Mouse (Mus musculus) liver, embryonic 13.5 days (tissue): ENCODE measurements at regions not wholly inside any gene's neighbourhood (a gene's known extent, or its start where the extent isn't known, plus 50 kb on each side); places are given as distances from the start of the nearest gene placed in this dataset.
A peak's percentile ranks its signal among the peaks of the same experiment; 100 is the strongest.

Experiments used
- ATAC-seq: fragments of 200-750 bp; cut with Nextera tagmentation; 2 replicates; pipeline ENCODE4 v1.8.0; 2017; ENCODE audit warnings: low read depth, mild to moderate bottlenecking, moderate number of reproducible peaks, moderate library complexity
- DNase-seq: peaks from one replicate; pipeline ENCODE4 v3.0.0; 2022
- H3K27ac ChIP-seq: fragments of 300-500 bp; sonication (generic); 2 replicates; pipeline ENCODE4 v1.5.1; 2015; ENCODE audit warnings: moderate library complexity, mild to moderate bottlenecking, inconsistent platforms
- H3K27me3 ChIP-seq: fragments of 300-500 bp; sonication (generic); 2 replicates; pipeline ENCODE4 v1.6.1; 2015; ENCODE audit warnings: mild to moderate bottlenecking, inconsistent platforms
- H3K36me3 ChIP-seq: fragments of 300-500 bp; sonication (generic); 2 replicates; pipeline ENCODE4 v1.6.1; 2015; ENCODE audit warnings: mild to moderate bottlenecking, inconsistent platforms
- H3K4me1 ChIP-seq: fragments of 300-500 bp; sonication (generic); replicated peaks from 2 replicates; pipeline ENCODE4 v1.6.1; 2015; ENCODE audit warnings: inconsistent platforms
- H3K4me2 ChIP-seq: fragments of 300-500 bp; sonication (generic); 2 replicates; pipeline ENCODE4 v1.6.1; 2015; ENCODE audit warnings: inconsistent platforms, mild to moderate bottlenecking, moderate library complexity
- H3K4me3 ChIP-seq: fragments of 300-500 bp; sonication (generic); replicated peaks from 2 replicates; pipeline ENCODE4 v1.5.1; 2015; ENCODE audit warnings: mild to moderate bottlenecking, inconsistent platforms
- H3K9ac ChIP-seq: fragments of 300-500 bp; sonication (generic); 2 replicates; pipeline ENCODE4 v1.6.1; 2015; ENCODE audit warnings: mild to moderate bottlenecking, inconsistent platforms
- H3K9me3 ChIP-seq: fragments of 300-500 bp; sonication (generic); replicated peaks from 2 replicates; pipeline ENCODE4 v1.6.1; 2016; ENCODE audit warnings: inconsistent platforms
- WGBS: fragments of 180-500 bp; shearing (Covaris S2); methylation state at CpG from one replicate; pipeline ENCODE4 v1.1.7; 2015; ENCODE audit not compliant: insufficient replicate concordance; 5-methylcytosine and 5-hydroxymethylcytosine counted together

DNA sequence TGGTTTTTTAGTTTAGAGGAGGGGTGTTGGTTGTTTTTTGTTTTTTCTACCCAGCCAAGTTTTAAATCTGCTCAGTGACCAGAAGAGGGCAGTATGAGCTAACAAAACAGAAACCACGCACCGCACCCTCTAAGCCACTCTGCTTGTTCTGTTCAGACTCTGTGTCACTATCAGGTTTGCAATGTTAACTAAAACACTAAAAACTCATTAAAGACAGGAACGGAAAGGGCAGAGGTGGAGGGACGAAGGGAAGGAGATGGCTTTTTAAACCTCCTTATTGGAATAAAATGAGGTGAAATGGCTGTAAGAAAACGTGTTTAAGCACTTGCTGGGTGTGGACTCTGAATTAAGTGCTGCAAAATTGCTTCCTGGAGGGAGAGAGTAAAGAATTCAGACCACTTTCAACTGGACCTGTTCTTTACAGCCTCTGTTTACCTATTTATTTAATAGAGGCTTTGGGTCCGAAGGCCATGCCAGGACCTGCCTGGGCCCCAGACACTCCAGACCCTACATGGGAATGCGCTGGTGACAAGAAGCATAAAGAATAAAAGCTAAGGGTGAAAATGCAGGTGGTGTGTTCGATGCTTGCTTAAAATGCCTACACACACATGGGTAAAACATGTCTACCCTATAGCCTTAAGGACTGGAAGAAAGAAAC is 116.1 kb upstream of the Olig3 start:
- no peaks in the 10 kb centered on the region for H3K36me3 ChIP-seq
- H3K4me2 ChIP-seq: no peak overlapping the region
- no peaks in the 10 kb centered on the region for H3K4me1 ChIP-seq
- H3K4me3 ChIP-seq: no peak overlapping the region
- no peak for DNase-seq
- no peak overlapping the region for H3K27ac ChIP-seq
- WGBS: 31% methylated on average over 8 of the region's 8 CpGs
- no peak for ATAC-seq
- H3K27me3 ChIP-seq: no peaks in the 10 kb centered on the region
- no peaks in the 10 kb centered on the region for H3K9me3 ChIP-seq
- H3K9ac ChIP-seq: no peak overlapping the region

DNA sequence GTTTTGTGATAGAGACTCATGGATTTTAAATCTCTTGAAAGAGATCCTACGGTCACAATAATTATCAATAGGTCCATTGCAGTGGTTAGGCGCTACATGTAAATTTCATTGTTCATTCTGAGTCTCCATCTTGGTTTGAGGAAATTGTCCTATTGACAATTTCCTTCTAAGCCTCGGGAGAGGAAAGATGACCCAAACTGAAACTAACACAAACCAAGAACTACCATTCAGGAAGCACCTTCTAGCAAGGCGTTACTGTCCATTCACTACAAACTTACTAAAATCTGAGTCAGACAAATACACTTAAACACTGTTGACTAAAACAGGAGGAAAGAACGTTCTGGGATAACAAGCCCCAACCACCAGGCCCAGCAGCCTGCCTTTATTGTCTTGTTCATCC is 140.1 kb upstream of the Olig3 start:
- Histone ChIP-seq H3K4me1 (no peaks in the 10 kb centered on the region), H3K27ac (no peak overlapping the region), H3K36me3 (no peaks in the 10 kb centered on the region), H3K9me3 (no peaks in the 10 kb centered on the region), H3K27me3 (no peaks in the 10 kb centered on the region), H3K4me3 (no peak overlapping the region), H3K4me2 (no peak overlapping the region), H3K9ac (no peak overlapping the region)
- ATAC-seq: no peak
- DNase-seq: no peak
- 59% methylated on average over 5 of the region's 5 CpGs for WGBS

DNA sequence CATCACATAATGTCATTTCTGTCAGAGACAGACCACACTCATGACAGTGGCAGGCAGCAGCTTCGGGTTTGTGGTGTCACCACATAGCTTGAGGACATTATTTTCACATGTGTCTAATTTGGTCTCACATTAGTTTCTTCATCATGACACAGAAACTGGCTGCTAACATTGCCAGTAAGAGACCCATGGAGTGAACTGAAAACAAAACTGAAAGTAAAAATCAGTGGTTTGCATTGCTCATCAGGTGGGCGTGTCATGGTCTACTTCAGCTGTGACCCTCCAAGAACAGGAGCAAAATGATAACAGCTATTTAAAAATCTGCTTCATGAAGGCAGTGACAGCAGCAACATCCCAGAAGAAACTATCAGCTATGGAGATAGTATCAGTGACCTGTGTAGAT is 146.6 kb upstream of the Olig3 start:
- Histone ChIP-seq H3K9ac (no peak overlapping the region), H3K27ac (no peak overlapping the region), H3K4me1 (no peaks in the 10 kb centered on the region), H3K4me3 (no peak overlapping the region), H3K4me2 (no peak overlapping the region), H3K9me3 (no peaks in the 10 kb centered on the region), H3K36me3 (no peaks in the 10 kb centered on the region), H3K27me3 (no peaks in the 10 kb centered on the region)
- no peak for ATAC-seq
- WGBS: 55% methylated on average over 2 of the region's 2 CpGs
- no peak for DNase-seq

DNA sequence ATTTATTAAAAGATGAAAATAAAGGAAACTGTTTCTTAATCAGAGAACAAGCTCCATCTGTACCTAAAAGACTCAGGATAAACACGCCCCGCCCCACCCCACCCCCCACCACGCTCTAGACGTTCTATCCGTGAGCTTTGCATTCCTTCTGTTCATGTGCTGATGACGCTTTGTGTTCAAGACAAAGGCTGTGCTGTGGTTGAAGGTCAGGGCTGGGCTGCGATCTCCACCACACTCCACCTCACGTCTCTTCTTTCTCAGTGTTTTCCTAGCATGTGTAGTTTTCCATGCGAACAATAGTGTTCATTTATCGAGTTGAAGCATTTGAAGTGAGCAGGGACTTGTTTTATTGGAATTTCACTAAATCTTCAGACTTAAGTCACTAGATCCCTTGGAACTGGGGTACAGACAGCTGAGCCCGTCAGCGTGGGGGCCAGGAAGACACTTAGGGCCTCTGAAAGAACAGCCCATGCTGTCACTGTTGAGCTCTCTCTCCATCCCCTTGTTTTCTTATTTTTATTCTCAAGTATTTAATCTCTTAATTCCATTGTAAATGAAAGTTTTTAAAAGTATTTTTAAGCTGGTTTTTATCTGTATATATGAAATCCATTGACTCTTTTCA is 148.1 kb upstream of the Olig3 start:
- DNase-seq (no peak), ATAC-seq (no peak)
- Histone ChIP-seq H3K4me3 (no peak overlapping the region), H3K9me3 (no peaks in the 10 kb centered on the region), H3K4me1 (no peaks in the 10 kb centered on the region), H3K27me3 (no peaks in the 10 kb centered on the region), H3K9ac (no peak overlapping the region), H3K27ac (no peak overlapping the region), H3K36me3 (no peaks in the 10 kb centered on the region), H3K4me2 (no peak overlapping the region)
- WGBS: 56% methylated on average over 12 of the region's 12 CpGs

DNA sequence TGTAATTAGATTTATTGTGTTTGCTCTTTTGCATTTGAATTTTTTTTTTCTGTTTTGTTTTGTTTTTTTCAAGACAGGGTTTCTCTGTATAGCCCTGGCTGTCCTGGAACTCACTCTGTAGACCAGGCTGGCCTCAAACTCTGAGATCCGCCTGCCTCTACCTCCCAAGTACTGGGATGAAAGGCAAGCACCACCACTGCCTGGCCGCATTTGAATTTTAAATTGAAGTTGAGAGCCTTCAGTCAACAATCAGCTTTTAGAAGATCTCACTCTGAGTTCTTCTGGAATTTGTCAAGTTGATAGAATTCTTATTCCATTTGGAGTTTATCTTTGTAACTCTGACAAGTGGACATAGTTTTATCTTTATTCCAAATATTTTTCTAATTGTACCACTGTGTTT is 148.8 kb upstream of the Olig3 start:
- Histone ChIP-seq H3K9ac (no peak overlapping the region), H3K4me3 (no peak overlapping the region), H3K27ac (no peak overlapping the region), H3K4me2 (no peak overlapping the region), H3K36me3 (no peaks in the 10 kb centered on the region), H3K27me3 (no peaks in the 10 kb centered on the region), H3K9me3 (no peaks in the 10 kb centered on the region), H3K4me1 (no peaks in the 10 kb centered on the region)
- ATAC-seq (no peak), DNase-seq (no peak)
- 66% methylated on average over 2 of the region's 2 CpGs for WGBS

DNA sequence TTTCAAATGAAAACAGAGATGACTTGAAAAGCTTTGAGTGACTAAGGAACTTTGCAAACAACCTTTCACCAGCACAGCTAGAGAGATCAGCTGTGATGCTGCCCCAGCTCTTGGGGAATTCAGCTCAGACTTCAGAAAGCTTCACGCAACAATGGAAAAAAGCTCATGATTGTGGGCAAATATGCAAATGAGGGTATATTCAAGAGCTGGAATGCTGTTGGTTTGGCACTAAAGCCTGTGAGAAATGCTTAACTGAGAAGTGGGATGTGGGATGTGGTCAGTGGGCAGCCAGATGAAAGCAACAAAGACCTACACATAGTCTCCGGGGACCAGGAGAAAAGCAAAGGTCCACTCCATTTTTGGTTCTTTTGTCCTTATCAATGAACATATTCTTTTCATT is 156.0 kb upstream of the Olig3 start:
- H3K4me2 ChIP-seq: no peak overlapping the region
- H3K36me3 ChIP-seq: no peaks in the 10 kb centered on the region
- no peaks in the 10 kb centered on the region for H3K4me1 ChIP-seq
- H3K27ac ChIP-seq: no peak overlapping the region
- no peak overlapping the region for H3K4me3 ChIP-seq
- H3K9me3 ChIP-seq: no peaks in the 10 kb centered on the region
- no peak overlapping the region for H3K9ac ChIP-seq
- ATAC-seq: no peak
- no peak for DNase-seq
- H3K27me3 ChIP-seq: no peaks in the 10 kb centered on the region
- WGBS: 72% methylated on average over 2 of the region's 2 CpGs

DNA sequence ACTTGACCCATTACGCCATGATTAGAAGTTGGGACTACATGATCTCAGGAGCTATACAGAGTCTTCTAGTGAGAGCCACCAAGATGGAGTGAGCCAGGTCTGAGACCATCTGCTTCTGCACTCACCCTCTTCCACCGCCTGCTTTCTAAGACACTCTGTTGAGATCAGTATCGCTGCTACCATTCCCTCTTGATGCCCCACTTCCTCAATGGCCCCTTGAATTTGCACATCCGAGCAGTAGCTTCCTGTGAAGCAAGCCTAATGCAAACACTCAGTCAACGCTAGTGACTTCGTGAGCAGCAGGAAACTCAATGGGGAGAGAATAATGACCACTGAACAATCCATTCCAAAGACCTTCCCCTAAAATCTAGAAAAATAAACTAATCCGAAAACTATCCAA is 160.7 kb upstream of the Olig3 start:
- Histone ChIP-seq H3K4me3 (no peak overlapping the region), H3K9ac (no peak overlapping the region), H3K4me2 (no peak overlapping the region), H3K27ac (no peak overlapping the region), H3K36me3 (no peaks in the 10 kb centered on the region), H3K9me3 (no peaks in the 10 kb centered on the region), H3K4me1 (peaks cover 8% of the 10 kb centered on the region), H3K27me3 (no peaks in the 10 kb centered on the region)
- WGBS: 39% methylated on average over 7 of the region's 7 CpGs
- ATAC-seq (no peak), DNase-seq (no peak)

DNA sequence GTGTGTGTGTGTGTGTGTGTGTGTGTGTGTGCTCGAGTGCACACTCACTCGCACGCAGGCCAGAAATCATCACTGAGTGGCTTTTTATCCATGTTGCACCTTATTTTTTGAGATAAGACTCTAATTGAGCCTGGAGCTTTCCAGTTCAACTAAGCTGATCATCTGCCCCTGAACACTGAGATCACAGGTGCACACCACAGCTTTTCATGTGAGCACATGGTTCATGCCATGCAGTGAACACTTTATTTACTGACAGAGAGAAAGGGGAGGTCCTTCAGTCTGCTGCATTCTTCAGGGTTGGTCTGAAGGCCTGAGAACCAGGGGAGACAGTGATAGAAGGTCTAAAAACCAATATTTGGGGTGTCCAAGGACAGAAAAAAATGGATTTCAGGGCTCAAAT is 161.7 kb upstream of the Olig3 start:
- Histone ChIP-seq H3K9me3 (no peaks in the 10 kb centered on the region), H3K27me3 (no peaks in the 10 kb centered on the region), H3K27ac (no peak overlapping the region), H3K36me3 (no peaks in the 10 kb centered on the region), H3K4me2 (no peak overlapping the region), H3K4me1 (peaks cover 8% of the 10 kb centered on the region), H3K9ac (no peak overlapping the region), H3K4me3 (no peak overlapping the region)
- DNase-seq: no peak
- ATAC-seq: no peak
- 96% methylated on average over 3 of the region's 3 CpGs for WGBS

DNA sequence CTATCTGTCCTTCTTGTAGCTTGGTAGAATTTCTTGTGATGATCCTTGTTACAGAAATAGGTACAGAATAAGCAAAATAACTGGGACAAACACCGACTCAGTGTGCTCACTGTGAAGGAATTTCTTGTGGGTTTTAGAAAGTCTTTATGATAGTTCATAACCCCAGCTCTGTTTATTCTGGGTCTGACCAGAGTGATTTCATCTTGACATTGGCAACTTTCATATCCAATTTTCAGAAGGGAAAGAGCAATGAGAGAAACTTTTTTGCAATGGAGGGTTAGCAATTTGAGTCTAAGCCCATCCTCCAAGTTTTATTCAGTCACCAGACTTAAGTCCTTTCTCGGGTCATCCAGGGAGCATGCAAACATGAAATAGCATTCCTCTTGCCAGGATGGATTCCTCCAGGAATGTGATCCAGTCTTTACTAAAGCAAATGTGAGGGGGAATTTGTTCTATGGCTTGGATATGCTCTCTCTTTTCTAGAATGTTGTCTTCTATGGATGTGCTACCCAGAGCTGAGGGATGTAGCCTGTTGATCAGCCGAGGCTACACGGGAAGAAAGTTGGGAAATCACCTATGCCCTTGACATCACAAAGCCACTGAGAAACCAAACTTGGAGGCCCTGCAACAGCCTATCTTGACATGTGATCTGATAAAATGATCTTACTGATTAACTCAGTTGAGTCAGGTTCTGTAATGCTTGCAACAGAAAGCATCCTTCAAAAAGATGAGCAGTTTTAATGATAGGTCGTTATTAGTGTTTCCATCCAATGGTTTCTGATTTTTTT is 163.2 kb upstream of the Olig3 start:
- no peaks in the 10 kb centered on the region for H3K36me3 ChIP-seq
- no peak for DNase-seq
- H3K27ac ChIP-seq: no peak overlapping the region
- H3K4me1 ChIP-seq: peaks cover 8% of the 10 kb centered on the region
- no peaks in the 10 kb centered on the region for H3K27me3 ChIP-seq
- WGBS: 66% methylated on average over 5 of the region's 5 CpGs
- H3K9me3 ChIP-seq: no peaks in the 10 kb centered on the region
- no peak overlapping the region for H3K4me3 ChIP-seq
- no peak overlapping the region for H3K4me2 ChIP-seq
- no peak for ATAC-seq
- no peak overlapping the region for H3K9ac ChIP-seq

DNA sequence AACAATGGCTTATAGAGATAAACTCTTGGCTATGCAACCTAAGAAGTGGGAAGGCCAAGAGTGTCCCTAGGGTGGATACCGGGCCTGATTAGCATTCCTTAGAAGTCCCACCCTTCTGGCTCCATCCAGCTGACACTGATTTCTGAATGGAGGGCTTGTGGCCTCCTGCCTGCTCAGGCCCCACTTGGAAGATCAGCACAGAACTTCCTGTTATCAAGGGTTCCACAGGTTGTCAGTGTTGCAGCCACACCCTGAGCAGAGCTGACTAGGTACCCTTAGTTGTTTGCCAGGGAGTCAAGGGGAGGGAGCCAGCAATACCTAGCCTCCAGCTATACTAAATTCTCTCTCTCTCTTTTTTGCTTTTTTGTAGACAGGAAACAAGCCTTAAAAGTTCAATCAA is 164.1 kb upstream of the Olig3 start:
- no peak overlapping the region for H3K27ac ChIP-seq
- H3K4me3 ChIP-seq: no peak overlapping the region

DNA sequence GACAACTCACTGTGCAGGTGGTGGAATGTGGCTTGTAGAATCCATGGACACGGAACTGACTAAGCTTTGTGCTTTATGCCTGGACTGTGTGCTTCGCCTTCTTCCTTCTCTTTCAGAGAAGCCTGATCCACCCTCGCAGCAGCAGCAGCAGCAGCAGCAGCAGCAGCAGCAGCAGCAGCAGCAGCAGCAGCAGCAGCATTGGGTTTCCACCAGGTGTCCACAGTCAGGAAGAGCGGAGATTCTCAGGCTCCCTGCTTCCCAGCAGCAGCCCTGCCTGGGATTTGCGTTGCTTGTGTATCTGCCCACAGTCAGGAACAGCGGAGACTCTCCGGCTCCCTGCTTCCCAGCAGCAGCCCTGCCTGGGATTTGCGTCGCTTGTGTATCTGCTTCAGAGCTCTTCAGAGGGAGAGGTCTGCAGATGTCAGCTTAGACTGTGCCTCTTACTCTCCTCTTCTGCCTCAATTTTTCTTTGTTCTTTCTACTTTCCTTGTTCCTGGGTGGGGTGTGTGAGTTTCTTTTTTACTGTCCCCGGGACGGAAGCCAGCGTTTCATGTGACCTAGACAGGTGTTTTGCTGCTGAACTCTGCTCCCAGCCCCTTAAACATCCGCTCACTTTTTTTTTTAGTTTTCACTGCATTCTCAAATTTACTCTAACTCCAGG is 168.1 kb upstream of the Olig3 start:
- Histone ChIP-seq H3K27ac (no peak overlapping the region), H3K9ac (no peak overlapping the region), H3K4me1 (peaks cover 12% of the 10 kb centered on the region), H3K36me3 (no peaks in the 10 kb centered on the region), H3K9me3 (no peaks in the 10 kb centered on the region), H3K4me2 (peak overlapping the region; percentile 24), H3K4me3 (no peak overlapping the region), H3K27me3 (peaks cover 7% of the 10 kb centered on the region; the same call in 1 of the 2 replicates)
- ATAC-seq (no peak), DNase-seq (no peak)
- 36% methylated on average over 13 of the region's 13 CpGs for WGBS

More for the DNA sequence above, 164.1 kb upstream of the Olig3 start:
- H3K9me3 ChIP-seq: no peaks in the 10 kb centered on the region
- no peak overlapping the region for H3K4me2 ChIP-seq
- no peak overlapping the region for H3K9ac ChIP-seq
- H3K4me1 ChIP-seq: peaks cover 8% of the 10 kb centered on the region
- H3K27me3 ChIP-seq: 0 out of 2 replicates have a peak, but pooled peaks cover 4% of the 10 kb centered on the region
- ATAC-seq: no peak
- no peak for DNase-seq
- H3K36me3 ChIP-seq: no peaks in the 10 kb centered on the region
- 28% methylated on average over 1 of the region's 1 CpGs for WGBS
